Mouse (Mus musculus): ENCODE results near the gene 4930502E18Rik.

GRCm38 (mm10) chrX:53699225-53699624 is 25.4 kb upstream of the 4930502E18Rik start:
- no peak for TF ChIP-seq POLR2A (IDR thresholded peaks at IDR 0.05; ENCODE audit: borderline replicate concordance, low read depth, low read length)
- no peak for TF ChIP-seq CTCF (IDR thresholded peaks at IDR 0.05; ENCODE audit: low read depth, low read length)
